Mouse (Mus musculus) T-helper 1 cell (primary cell): ENCODE measurements around the gene Iqcb1.
"Not testable (repeated sequence)": the region's sequence is repeated elsewhere in the genome, so short reads cannot be mapped to it uniquely, and the experiment has no call there.

Experiments
- in situ Hi-C: fragments of 300-600 bp; cut with MboI, MseI; formaldehyde crosslinking; loops from one replicate; pipeline ENCODE4 v1.15.1; 2025; ENCODE audit warnings: high pct_unique_total_duplicates

The Iqcb1 gene

GRCm38 (mm10) chr16:36828054-36828786 is at the start of gene Iqcb1:
Gene Iqcb1 (plus strand): TSS chr16:36828385.
- in situ Hi-C loops = no loop called here

GRCm38 (mm10) chr16:36784146-36784545 is 44.0 kb upstream of the Iqcb1 start:
- in situ Hi-C loops = no loop called here

GRCm38 (mm10) chr16:36784594-36785313 is 43.4 kb upstream of the Iqcb1 start, which contains the start of gene Slc15a2:
Gene Slc15a2 (minus strand): TSS chr16:36784962.
- in situ Hi-C loops = no loop called here

DNA sequence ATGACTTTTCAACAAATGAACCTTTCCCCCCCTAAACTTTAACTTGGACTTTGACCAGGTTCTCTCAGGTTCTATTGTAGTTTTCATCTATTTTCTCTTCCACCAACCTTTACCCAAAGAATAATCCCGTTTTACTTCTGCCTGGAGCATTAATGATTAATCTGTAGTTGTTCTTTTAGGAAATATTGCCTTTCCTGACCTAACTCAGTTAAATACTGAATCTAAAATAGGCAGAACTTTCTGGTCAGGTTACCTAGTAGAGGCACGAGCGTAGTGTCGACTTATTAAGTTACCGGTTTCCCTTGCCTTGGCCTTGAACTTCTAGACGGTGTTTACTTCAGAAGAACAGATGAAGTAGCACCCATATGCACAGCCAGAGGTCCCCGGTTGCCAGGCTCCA is 41.7 kb upstream of the Iqcb1 start:
- in situ Hi-C loops = no loop called here

DNA sequence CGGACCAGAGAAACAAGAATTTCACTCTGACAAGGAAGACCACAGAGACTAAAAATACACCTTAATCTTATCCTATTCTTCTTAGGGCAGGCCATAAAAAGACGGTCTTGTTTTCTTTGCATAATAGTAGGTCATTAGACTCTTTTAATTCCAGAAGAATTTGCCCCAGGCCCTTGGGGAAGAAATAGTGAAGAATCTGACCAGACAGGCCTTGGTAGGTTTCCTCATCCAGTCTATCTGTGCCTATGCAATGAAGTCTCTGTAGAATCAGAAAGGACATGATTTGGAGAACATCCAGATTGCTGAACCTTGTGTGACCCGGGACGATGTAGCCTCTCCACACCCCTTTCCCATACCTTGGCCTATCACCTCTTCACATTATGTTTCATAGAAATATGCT is 38.0 kb upstream of the Iqcb1 start:
- in situ Hi-C loops = no loop called here

DNA sequence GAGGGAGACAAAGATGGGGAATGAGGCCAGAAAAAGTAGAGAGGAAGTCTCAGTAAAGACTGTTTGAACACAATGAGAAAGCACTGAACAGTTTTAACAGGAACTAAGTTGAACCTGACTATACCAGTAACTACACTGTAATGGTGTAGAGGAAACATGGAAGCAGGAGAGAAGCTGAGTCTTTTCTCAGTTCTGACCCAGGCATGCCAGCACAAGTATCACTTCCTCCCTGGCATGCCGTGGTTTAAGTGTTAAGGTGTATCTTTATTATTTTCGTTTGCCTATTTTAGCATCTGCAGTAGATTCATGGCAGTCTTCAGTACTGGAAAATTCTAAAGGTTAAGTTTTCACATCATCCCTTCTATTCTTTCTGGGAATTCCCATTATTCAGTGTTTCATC is 33.2 kb upstream of the Iqcb1 start:
- in situ Hi-C loops = loop anchor here (5.0 kb wide), 1 partner anchor 328 kb away; no protein-coding TSS in a partner anchor

DNA sequence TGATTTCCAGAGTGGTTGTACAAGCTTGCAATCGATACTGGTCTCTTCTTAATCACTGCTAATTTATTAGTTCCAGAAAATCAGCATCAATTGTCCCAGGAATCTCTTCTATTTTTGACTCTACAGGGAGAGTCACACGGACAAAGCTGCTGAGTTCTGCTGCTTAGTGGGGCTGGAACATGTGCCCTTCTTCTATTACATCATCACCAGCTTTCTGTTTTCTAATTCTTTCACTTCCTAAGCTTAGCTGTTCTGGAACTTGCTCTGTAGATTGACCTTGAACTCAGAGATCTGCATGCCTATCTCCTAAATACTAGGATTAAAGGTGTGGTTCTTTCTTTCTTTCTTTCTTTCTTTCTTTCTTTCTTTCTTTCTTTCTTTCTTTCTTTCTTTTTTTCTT is 29.9 kb upstream of the Iqcb1 start:
- in situ Hi-C loops = loop anchor here (5.0 kb wide), 1 partner anchor 331 kb away; no protein-coding TSS in a partner anchor

GRCm38 (mm10) chr16:36802361-36802760 is 25.8 kb upstream of the Iqcb1 start:
- in situ Hi-C loops = loop anchor here (10.0 kb wide), 1 partner anchor 178 kb away; no protein-coding TSS in a partner anchor

DNA sequence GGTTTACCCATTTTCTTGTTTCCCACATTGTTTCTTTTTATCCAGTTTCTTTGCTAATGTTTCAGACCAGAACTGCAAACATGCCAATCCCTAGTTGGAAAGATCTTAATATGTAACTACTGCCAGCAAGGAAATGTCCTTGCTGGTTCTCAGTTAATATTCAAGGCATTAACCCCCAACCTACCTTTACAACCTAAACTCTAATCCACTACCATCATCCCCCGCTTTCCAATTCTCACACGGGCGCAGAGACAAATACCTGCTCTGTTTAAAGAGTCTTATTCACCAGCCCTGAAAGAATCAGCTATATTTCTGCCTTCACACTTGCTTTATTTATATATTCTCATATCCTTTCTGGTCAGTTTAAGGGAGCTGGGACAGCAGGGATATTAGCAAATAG is 19.6 kb upstream of the Iqcb1 start:
- in situ Hi-C loops = loop anchor here (10.0 kb wide), 1 partner anchor 184 kb away; no protein-coding TSS in a partner anchor

- in situ Hi-C loops = loop anchor here (5.0 kb wide), 1 partner anchor 91 kb away; no protein-coding TSS in a partner anchor
Measured at GRCm38 (mm10) chr16:36813680-36814079, 14.5 kb upstream of the Iqcb1 start.

DNA sequence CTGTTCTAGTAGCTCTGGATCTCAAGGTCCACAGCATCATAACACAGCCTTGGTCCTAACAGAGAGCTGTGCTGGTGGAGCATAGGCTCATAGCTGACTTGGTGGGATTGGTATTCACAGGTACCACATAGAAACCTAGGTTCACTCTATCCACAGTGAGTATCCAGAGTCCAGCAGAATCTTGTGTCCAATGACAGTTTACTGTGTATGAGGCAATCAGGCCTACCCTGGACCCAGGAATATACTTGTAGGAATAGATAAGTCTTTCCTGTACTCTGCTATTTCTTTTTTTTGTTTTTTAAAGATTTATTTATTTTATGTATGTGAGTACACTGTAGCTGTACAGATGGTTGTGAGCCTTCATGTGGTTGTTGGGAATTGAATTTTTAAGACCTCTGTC is 11.3 kb upstream of the Iqcb1 start:
- in situ Hi-C loops = no loop called here

DNA sequence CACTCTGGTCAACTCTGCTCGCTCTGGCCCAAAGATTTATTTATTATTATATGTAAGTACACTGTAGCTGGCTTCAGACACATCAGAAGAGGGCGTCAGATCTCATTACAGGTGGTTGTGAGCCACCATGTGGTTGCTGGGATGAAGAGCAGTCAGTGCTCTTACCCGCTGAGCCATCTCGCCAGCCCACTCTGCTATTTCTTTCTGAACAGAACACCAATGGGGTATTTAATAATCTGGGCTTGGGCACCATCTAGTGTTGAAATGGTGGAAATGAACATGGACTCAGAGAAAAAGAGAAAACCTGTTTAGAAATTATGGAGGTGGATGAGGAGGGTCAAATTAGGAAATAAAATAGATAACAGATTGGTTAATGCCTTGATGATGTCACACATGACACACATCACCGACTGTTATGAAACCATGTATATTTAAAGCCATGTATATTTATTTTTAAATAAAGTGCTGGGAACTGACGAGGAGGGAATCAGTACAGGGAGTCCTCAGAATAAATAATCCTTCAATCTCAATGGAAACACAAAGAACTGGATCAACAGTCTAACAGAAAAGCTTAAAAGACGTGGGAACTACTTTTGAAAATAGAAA is 10.8 kb upstream of the Iqcb1 start:
- in situ Hi-C loops = no loop called here

DNA sequence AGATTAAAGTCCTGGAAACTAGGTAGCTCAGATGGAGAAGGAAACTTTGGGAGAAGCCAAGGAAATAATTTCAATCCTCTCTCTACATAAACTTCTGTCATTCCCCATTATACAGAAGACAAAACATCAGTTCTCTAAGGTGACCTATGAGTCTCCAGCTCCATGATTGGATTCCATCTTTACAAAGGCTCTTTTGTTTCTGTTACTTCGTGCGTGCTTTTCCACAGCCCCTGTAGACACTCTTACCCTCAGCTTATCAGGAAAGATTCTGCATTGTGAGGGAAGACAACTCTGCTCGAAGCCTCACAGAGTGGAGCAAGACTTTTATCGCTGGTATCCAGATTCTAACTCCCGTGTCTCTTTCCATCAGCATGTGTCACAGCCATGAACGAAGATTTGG is 8.2 kb upstream of the Iqcb1 start:
- in situ Hi-C loops = no loop called here

- in situ Hi-C loops = no loop called here
Measured at GRCm38 (mm10) chr16:36820747-36821146, 7.4 kb upstream of the Iqcb1 start.

DNA sequence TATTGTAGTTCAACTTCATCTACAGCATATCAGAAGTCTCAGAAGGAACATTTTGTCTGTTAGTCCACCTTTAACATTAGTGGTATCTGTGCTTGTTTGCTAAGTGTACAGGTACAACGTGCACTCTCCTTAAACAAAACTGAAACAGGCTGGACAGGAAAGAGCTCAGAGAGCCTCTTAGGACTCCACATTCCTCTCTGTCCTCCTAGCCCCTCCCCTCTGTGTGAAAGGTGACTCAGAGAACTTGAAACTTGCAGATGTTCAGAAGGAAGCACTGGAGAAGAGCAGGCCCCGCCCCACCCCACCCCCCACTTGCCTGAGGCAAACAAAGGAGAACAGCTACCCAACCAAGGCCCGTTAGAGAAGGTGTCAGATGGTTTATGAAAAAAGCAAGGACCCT is 6.7 kb upstream of the Iqcb1 start:
- in situ Hi-C loops = no loop called here

DNA sequence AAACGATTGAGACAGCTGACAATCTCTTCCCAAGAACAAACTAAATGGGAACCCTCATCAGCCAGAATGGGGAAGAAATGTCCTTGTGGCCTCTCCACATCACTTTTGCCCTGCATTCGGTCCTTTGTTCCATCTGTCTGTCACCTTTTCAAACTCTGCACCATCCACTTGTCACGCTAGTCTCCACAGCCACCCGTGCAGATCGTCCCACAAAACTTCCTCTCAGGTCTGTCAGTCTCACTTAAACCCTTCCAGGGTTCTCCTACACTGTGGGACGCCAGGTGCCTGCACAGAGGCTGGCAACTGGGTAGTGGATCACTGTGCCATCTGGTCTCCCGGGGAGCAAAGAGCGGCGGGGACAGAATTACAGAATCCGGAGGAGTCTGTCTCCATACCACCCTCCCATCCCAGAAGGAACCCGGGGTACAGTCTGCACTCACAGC is 553 bp upstream of the Iqcb1 start:
- in situ Hi-C loops = no loop called here

GRCm38 (mm10) chr16:36828820-36829219 is 635 bp downstream of the Iqcb1 start:
- in situ Hi-C loops = no loop called here

- in situ Hi-C loops = not testable (repeated sequence)
Measured at GRCm38 (mm10) chr16:36846894-36847293, 18.7 kb downstream of the Iqcb1 start.

- in situ Hi-C loops = no loop called here
Measured at GRCm38 (mm10) chr16:36851202-36851601, 23.0 kb downstream of the Iqcb1 start.

- in situ Hi-C loops = no loop called here
Measured at GRCm38 (mm10) chr16:36863585-36863984, 35.4 kb downstream of the Iqcb1 start.

DNA sequence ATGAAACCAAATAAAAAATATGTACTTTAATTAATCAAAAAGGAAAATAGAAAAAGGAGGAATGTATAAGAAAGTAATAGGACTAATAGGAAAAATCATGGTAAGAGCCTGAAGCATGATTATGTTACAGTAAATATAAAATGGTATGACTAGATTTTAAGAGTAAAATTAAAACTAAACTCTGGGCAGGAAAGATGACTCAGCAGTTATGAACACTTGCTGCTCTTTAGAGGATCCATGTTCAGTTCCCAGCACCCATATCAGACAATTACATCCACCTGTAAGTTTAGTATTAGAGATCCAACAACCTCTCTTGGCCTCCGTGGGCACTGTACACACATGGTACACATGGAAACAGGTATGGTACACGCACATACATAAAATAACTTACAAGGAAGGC is 41.3 kb downstream of the Iqcb1 start:
- in situ Hi-C loops = no loop called here

DNA sequence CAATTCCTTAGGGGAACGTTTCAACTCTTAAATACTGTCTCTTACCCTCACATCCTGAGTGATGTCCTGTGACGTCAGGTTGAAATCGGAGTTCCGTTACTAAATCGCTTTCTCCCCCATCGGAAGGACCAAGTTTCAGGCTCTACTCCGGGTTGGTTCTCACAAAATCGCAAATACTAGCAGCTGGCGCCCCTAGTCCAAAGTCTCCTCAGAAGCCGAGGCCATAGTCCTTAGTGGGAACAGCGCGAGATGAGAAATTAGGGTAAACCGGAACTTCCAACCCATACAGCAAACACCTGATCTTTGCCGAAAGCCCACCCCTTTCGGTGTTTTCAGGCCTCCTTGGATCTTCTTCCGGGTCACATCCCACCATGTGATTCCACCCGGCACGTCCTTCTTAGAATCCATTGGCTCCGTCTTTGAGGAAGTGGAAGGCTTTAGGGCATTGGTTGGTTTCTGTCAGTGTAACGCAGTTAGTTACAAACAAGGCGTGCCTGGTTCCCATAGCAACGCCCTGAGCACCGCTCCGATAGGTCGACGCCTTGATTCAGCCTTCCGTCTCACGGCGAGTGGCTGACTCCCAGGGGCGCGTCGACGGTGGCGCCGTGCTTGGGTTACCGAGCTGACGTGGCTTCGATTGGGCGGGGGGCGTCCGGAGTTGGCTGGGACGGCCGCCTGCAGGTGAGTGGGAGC is 46.5 kb downstream of the Iqcb1 start, which contains the start of the genes Eaf2 and Golgb1:
Eaf2 (minus strand) TSS at position 421 of the 693 bp plus-strand sequence.
Golgb1 (plus strand) TSS at position 558 of the 693 bp plus-strand sequence.
- in situ Hi-C loops = no loop called here
